13 mouse cellular contexts compared by ENCODE assay signal in genomic region chr8:120940287-120940686, GRCm38 (mm10).
A peak's percentile ranks its signal among the peaks of the same experiment; 100 is the strongest.
DNase-seq lines count a peak whose midpoint lies in the region; ATAC-seq lines count a peak whose summit lies in the region.
"Had no signal": no experiment of that assay in that cellular context is flagged by ENCODE, and none has a peak within 500 bp of the region (broad histone marks: within the 10 kb centered on the region; RNA-seq: fewer than 3 reads in every experiment).

No protein-coding gene starts in this region.

- H3K27ac ChIP-seq in midbrain, embryonic 10.5 days (replicated peaks) = peak overlapping the region; percentile 55; the same call in 1 of the 2 replicates
- no peak overlapping the region for H3K27ac ChIP-seq in midbrain, embryonic 16.5 days (ENCODE audit: low read length)
- no peak overlapping the region for H3K27ac ChIP-seq in kidney, embryonic 15.5 days
- H3K27ac ChIP-seq: embryonic facial prominence, embryonic 15.5 days; hindbrain, embryonic 12.5 days had no signal

- ATAC-seq in midbrain, embryonic 16.5 days = no peak
- peak; percentile 46; the same call in 1 of the 2 replicates for ATAC-seq in kidney, embryonic 15.5 days (replicated peaks; ENCODE audit: low FRiP score)
- ATAC-seq in erythroid progenitor cell, adult 5-6 weeks (replicated peaks; ENCODE audit: low FRiP score, poor library complexity, severe bottlenecking) = no peak
- ATAC-seq: Patski had no signal

- H3K36me3 ChIP-seq in midbrain, embryonic 10.5 days = no peaks in the 10 kb centered on the region
- no peaks in the 10 kb centered on the region for H3K36me3 ChIP-seq in midbrain, embryonic 16.5 days (ENCODE audit: control insufficient read depth, insufficient read depth, low read length)
- H3K36me3 ChIP-seq in kidney, embryonic 15.5 days = no peaks in the 10 kb centered on the region
- H3K36me3 ChIP-seq: embryonic facial prominence, embryonic 15.5 days; hindbrain, embryonic 12.5 days had no signal

- no peaks in the 10 kb centered on the region for H3K9me3 ChIP-seq in midbrain, embryonic 10.5 days (replicated peaks)
- no peaks in the 10 kb centered on the region for H3K9me3 ChIP-seq in midbrain, embryonic 16.5 days (replicated peaks; ENCODE audit: control insufficient read depth, low read length, poor library complexity, severe bottlenecking)
- H3K9me3 ChIP-seq in kidney, embryonic 15.5 days (replicated peaks) = no peaks in the 10 kb centered on the region
- H3K9me3 ChIP-seq: embryonic facial prominence, embryonic 15.5 days; hindbrain, embryonic 12.5 days had no signal

- H3K27me3 ChIP-seq in midbrain, embryonic 10.5 days (ENCODE audit: low read depth, poor library complexity, severe bottlenecking) = peaks cover 95% of the 10 kb centered on the region
- H3K27me3 ChIP-seq in midbrain, embryonic 16.5 days (ENCODE audit: control insufficient read depth, insufficient read depth, low read depth, low read length) = peaks cover 9% of the 10 kb centered on the region
- peaks cover 89% of the 10 kb centered on the region for H3K27me3 ChIP-seq in kidney, embryonic 15.5 days

- H3K4me3 ChIP-seq in midbrain, embryonic 10.5 days = no peak overlapping the region
- H3K4me3 ChIP-seq in midbrain, embryonic 16.5 days (ENCODE audit: low read depth, low read length) = no peak overlapping the region
- H3K4me3 ChIP-seq in kidney, embryonic 15.5 days (replicated peaks) = no peak overlapping the region
- H3K4me3 ChIP-seq: embryonic facial prominence, embryonic 15.5 days; hindbrain, embryonic 12.5 days; myocyte had no signal

- DNase-seq in midbrain, embryonic 10.5 days (ENCODE audit: low spot score) = peak; percentile 55
- DNase-seq in adrenal gland, postnatal 36 days = peak; percentile 50 to 62
- peak; percentile 57 for DNase-seq in retina, postnatal 1 day
- DNase-seq in right cerebral cortex, postnatal 14 days = no peak
- no peak for DNase-seq in thymus, adult 18-20 months
- DNase-seq: cerebellum, adult 18-20 months had no signal

- no peak overlapping the region for H3K9ac ChIP-seq in midbrain, embryonic 16.5 days (ENCODE audit: low read depth, low read length)
- H3K9ac ChIP-seq in kidney, embryonic 15.5 days = no peak overlapping the region
- H3K9ac ChIP-seq: embryonic facial prominence, embryonic 15.5 days; hindbrain, embryonic 12.5 days had no signal

- H3K4me2 ChIP-seq in midbrain, embryonic 16.5 days (ENCODE audit: low read length) = no peak overlapping the region
- no peak overlapping the region for H3K4me2 ChIP-seq in kidney, embryonic 15.5 days
- H3K4me2 ChIP-seq: embryonic facial prominence, embryonic 15.5 days; hindbrain, embryonic 12.5 days had no signal

- peaks cover 50% of the 10 kb centered on the region for H3K4me1 ChIP-seq in midbrain, embryonic 10.5 days
- H3K4me1 ChIP-seq in midbrain, embryonic 16.5 days (ENCODE audit: control insufficient read depth, insufficient read depth, low read length) = no peaks in the 10 kb centered on the region
- H3K4me1 ChIP-seq in kidney, embryonic 15.5 days = peaks cover 35% of the 10 kb centered on the region
- H3K4me1 ChIP-seq: embryonic facial prominence, embryonic 15.5 days had no signal

- WGBS in midbrain, embryonic 10.5 days = 42% methylated on average over 12 of the region's 12 CpGs
- 58% methylated on average over 12 of the region's 12 CpGs for WGBS in midbrain, embryonic 16.5 days
- 19% methylated on average over 12 of the region's 12 CpGs for WGBS in kidney, embryonic 15.5 days

Comparison
In these comparisons a context has a peak if more than half of its experiments do, and no peak if none do; other contexts are left out.
1. DNase-seq: peak in midbrain, embryonic 10.5 days (single experiment), adrenal gland, postnatal 36 days (2 of 2) and retina, postnatal 1 day (single experiment); none in right cerebral cortex, postnatal 14 days (single experiment) and thymus, adult 18-20 months (0 of 2).